Mouse (Mus musculus): ENCODE measurements around the gene Serinc5.

Serinc5 gene

GRCm38 (mm10) chr13:92613094-92613493, 2.2 kb downstream of the Serinc5 start:
- DNase-seq (ENCODE audit: low spot score), result peak; percentile 36

- peak; percentile 27 for DNase-seq (ENCODE audit: low spot score)
Measured at GRCm38 (mm10) chr13:92615201-92615600, 4.3 kb downstream of the Serinc5 start.

- no peak for DNase-seq (ENCODE audit: low spot score)
Measured at GRCm38 (mm10) chr13:92616459-92616858, 5.6 kb downstream of the Serinc5 start.

- no peak for DNase-seq (ENCODE audit: low spot score)
Measured at GRCm38 (mm10) chr13:92626196-92626595, 15.3 kb downstream of the Serinc5 start.

- DNase-seq (ENCODE audit: low spot score), result no peak
Measured at GRCm38 (mm10) chr13:92626725-92627124, 15.8 kb downstream of the Serinc5 start.

GRCm38 (mm10) chr13:92629509-92629908, 18.6 kb downstream of the Serinc5 start:
- no peak for DNase-seq (ENCODE audit: low spot score)

GRCm38 (mm10) chr13:92631450-92631849, 20.6 kb downstream of the Serinc5 start:
- DNase-seq (ENCODE audit: low spot score), result no peak

GRCm38 (mm10) chr13:92632550-92632949, 21.7 kb downstream of the Serinc5 start:
- no peak for DNase-seq (ENCODE audit: low spot score)

- no peak for DNase-seq (ENCODE audit: low spot score)
Measured at GRCm38 (mm10) chr13:92635040-92635439, 24.1 kb downstream of the Serinc5 start.

- no peak for DNase-seq (ENCODE audit: low spot score)
Measured at GRCm38 (mm10) chr13:92636226-92636909, 25.5 kb downstream of the Serinc5 start.

- no peak for DNase-seq (ENCODE audit: low spot score)
Measured at GRCm38 (mm10) chr13:92636910-92637275, 26.0 kb downstream of the Serinc5 start.

- no peak for DNase-seq (ENCODE audit: low spot score)
Measured at GRCm38 (mm10) chr13:92639093-92640014, 28.5 kb downstream of the Serinc5 start.

GRCm38 (mm10) chr13:92644199-92644598, 33.3 kb downstream of the Serinc5 start:
- no peak for DNase-seq (ENCODE audit: low spot score)

- DNase-seq (ENCODE audit: low spot score), result no peak
Measured at GRCm38 (mm10) chr13:92644753-92645152, 33.9 kb downstream of the Serinc5 start.

- no peak for DNase-seq (ENCODE audit: low spot score)
Measured at GRCm38 (mm10) chr13:92647695-92648094, 36.8 kb downstream of the Serinc5 start.

GRCm38 (mm10) chr13:92649111-92649510, 38.2 kb downstream of the Serinc5 start:
- DNase-seq (ENCODE audit: low spot score), result peak; percentile 51

- no peak for DNase-seq (ENCODE audit: low spot score)
Measured at GRCm38 (mm10) chr13:92650956-92651355, 40.1 kb downstream of the Serinc5 start.

- DNase-seq (ENCODE audit: low spot score), result no peak
Measured at GRCm38 (mm10) chr13:92652498-92652897, 41.6 kb downstream of the Serinc5 start.

GRCm38 (mm10) chr13:92653283-92653682, 42.4 kb downstream of the Serinc5 start:
- DNase-seq (ENCODE audit: low spot score), result no peak

GRCm38 (mm10) chr13:92656815-92657513, 46.1 kb downstream of the Serinc5 start:
- no peak for DNase-seq (ENCODE audit: low spot score)

GRCm38 (mm10) chr13:92659611-92660010, 48.7 kb downstream of the Serinc5 start:
- no peak for DNase-seq (ENCODE audit: low spot score)

GRCm38 (mm10) chr13:92662555-92663286, 51.8 kb downstream of the Serinc5 start:
- no peak for DNase-seq (ENCODE audit: low spot score)
